Mouse (Mus musculus): Measurements from ENCODE around the gene Barx2.

- TF ChIP-seq ZNF384 (IDR thresholded peaks at IDR 0.05; ENCODE audit: low read depth, low read length): no peak
- no peak for TF ChIP-seq HCFC1 (IDR thresholded peaks at IDR 0.05; ENCODE audit: borderline replicate concordance, insufficient read depth, low read length)
- no peak for TF ChIP-seq MAFK (IDR thresholded peaks at IDR 0.05; ENCODE audit: insufficient read depth, low read depth, low read length)
- no peak for TF ChIP-seq ZC3H11A (IDR thresholded peaks at IDR 0.05; ENCODE audit: borderline replicate concordance, low read depth, low read length)
- no peak for TF ChIP-seq CHD2 (IDR thresholded peaks at IDR 0.05; ENCODE audit: low read depth, low read length)
Measured at GRCm38 (mm10) chr9:31919802-31920201, 6.5 kb upstream of the Barx2 start.
